Mouse (Mus musculus) lung, postnatal 4 days (tissue): ENCODE data around the gene Phykpl.
A peak's percentile ranks its signal among the peaks of the same experiment; 100 is the strongest.
"Not testable (repeated sequence)": the region's sequence is repeated elsewhere in the genome, so short reads cannot be mapped to it uniquely, and the experiment has no call there.

Source experiments
- DNase-seq, 2 experiments: peaks; one replicate each; pipeline ENCODE4 v3.0.0; 2021

Phykpl gene

DNA sequence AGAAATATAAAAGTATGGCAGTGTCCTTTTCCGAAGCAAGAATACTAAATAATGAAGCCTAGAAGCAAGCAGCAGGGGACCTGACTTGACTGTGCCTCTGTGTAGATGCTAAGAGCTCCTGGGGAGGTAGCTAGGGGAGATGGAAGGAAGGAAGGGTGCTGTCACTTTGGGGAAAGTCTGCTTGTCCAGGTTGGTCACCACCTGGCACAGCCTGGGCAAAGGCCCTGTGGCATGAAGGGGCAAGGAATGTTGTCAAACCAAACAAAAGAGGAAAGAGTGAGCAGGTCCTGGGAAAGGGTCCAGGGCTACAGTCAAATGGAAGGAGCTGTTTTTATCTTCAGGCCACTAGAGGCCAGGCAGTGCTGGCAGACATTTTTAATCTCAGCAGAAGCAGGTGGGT is 2.5 kb downstream of the Phykpl start:
- no peak for DNase-seq

DNA sequence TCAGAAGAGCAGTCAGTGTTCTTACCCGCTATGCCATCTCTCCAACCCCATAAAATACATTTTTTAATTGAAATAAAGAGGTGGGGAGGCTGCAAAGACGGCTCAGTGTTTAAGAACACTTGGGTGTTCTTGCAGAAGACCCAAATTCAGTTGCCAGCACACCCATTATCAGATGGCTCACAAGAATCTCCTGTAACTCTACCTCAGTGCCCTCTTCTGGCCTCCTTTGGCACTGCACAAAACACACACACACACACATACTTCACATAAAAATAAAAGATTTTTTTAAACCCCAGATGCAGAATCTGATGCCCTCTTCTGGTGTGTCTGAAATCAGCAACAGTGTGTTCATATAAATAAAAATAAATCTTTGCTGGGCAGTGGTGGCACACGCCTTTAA is 4.3 kb downstream of the Phykpl start:
- no peak for DNase-seq

DNA sequence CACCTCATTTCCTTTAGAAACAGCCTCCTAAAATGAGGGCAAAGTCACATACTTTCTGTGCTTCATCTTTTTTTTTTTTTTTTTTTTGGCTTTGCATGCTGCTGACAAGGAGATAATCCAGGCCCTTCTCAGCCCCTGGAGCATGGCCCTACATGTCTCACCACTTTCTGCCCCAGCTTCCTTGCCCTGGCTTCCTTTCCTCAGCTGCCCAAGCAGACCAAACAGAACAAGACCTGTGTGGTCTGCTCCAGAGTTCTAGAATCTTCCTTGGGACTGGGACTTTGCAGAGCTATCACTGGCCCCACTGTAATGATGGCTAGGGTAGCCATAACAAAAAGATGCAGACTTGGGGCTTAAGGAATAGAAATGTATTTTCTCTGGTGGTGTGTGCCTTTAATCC is 5.4 kb downstream of the Phykpl start:
- no peak for DNase-seq

DNA sequence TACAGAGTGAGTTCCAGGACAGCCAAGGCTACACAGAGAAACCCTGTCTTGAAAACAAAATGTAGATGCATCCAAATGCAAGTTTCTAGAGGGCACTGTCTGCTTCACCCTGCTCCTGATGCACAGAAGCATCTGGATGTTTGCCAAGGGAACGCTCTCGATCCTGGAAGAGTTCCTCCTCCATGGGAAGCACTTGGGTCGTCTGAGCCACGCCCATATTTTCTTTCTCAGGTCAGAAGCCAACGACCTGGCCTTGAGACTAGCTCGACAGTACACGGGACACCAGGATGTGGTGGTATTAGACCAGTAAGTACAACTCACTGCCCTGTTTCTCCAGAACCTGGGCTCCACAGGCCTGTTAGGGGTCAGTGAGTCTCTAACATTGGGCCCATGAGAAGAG is 6.6 kb downstream of the Phykpl start:
- DNase-seq = peak in 1 of 2 experiments; percentile 27

DNA sequence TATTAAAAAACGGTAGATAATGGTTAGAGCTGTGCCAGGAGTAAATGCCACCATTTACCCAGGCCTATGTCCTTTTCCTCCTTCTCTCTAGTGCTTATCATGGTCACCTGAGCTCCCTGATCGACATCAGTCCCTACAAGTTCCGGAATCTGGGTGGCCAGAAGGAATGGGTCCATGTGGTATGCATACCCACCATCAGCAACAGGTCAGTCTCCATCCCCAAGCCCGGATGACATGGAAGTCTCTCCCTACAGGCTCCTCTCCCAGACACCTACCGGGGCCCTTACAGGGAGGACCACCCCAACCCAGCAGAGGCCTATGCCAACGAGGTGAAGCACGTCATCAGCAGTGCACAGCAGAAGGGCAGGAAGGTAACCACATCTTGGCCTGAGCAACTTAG is 7.4 kb downstream of the Phykpl start:
- DNase-seq = no peak

DNA sequence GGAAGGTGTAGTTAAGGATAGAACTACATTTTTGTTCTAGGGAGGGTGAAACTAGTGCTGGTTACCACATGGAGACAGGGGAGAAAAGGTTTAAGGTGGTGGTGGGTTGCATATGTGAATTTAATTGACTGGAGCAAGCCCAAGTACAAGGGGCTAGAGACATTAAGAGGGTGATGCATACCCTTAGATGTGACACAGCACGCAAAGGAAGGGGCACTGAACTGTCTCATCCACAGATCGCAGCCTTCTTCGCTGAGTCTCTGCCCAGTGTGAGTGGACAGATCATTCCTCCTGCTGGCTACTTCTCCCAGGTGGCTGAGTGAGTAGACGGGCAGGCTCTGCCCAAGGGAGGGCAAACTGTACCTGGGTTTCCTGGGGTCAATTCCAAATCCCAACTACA is 8.8 kb downstream of the Phykpl start:
- no peak for DNase-seq

DNA sequence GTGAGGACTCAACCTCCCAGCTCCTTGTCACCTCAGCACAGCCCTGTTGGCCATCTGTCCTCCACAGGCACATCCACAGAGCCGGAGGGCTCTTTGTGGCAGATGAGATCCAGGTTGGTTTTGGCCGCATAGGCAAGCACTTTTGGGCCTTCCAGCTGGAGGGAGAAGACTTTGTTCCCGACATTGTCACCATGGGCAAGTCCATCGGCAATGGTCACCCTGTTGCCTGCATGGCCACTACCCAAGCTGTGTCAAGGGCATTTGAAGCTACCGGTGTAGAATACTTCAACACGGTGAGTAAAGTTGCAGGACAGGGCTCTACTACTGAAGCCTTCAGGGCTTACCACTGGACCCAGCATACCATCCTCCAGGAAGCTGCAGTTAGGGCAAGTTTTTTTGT is 9.3 kb downstream of the Phykpl start:
- DNase-seq = no peak

DNA sequence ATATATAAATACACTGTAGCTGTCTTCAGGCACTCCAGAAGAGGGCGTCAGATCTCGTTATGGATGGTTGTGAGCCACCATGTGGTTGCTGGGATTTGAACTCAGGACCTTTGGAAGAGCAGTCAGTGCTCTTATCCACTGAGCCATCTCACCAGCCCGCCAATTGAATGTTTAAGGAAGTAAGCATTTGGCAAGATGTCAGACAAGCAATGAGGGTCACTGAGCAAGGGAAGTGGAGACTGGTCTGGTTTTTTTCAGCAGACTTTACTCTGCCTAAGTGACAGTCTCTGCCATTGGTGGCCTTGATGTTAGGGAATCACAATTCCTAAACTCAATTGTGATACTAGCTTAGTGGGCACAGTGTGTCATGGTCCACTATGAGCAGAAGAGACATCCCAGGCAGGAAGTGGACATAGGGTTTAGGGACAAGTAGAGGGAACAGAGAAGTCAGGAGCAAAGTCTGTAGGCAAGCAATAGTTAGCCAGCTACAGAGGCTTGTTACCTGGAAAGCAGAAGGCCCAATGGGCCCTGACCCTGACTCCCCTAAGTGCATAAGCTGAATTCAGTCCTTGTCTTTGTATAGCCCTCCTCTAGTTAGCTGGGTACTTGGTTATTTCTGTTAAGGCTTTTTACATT is 10.3 kb downstream of the Phykpl start:
- DNase-seq = no peak

DNA sequence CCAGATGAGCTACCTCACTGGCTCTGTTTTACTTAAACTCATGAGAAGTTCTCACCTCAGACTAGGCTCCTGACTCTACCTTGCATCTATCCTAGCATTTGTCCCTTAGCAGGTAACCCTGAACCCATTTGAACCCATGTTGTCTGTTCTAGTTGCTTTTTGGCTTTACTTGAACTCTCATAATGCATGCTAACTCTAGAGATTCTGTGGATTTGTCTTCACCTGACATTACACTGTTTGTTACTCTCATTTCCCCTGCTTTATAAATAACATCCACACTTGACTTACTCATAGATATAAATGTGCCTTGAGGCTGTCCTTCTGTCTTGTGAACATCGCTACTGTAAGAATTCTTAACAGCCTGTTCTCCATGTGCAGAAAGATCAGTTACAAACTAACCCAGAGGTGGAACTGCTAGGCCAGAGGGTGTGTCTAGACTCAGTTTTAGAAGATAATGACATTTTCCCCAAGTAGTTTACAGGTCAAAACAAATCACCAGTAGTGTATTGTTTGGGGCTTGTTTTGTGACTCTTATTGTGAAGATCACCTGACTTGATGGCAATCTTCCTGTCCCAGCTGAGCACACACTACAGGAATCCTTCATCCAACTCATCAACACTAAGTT is 11.0 kb downstream of the Phykpl start:
- DNase-seq = no peak

DNA sequence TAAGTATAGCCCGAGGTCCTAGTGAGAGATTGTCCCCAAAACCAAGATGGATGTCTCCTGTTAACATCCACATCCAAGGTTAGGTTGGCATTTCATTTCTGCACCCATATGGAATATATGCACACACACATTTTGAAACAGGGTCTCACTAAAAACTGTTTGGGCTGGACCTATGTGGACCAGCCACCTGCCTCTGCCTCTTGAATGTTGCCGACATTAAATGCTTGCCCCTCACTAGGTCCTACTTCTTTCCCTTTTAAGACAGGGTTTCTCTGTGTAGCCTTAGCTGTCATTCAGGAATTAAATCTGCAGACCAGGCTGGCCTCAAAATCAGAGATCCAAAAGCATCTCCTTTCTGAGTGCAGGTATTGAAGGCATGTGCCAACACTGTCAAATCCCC is 13.0 kb downstream of the Phykpl start:
- no peak for DNase-seq

DNA sequence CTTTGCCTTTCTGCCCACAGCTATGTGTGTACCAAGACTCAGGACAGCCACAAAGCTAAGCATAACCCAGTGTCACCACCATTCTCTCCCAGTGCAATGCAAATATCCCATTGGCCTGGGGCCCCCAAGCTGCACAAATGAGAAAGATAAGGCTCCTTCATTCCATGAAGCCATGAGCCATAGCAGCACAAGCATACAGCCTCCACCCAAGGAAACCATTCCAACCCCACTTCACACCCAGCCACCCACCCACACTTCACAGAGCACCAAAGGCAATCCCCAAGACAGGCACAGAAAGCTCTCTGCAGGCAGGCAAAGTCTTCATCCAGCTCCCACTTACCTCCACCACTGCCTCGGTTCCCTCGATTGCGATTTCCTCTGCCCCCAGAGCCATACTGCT is 17.7 kb downstream of the Phykpl start:
- DNase-seq = no peak

DNA sequence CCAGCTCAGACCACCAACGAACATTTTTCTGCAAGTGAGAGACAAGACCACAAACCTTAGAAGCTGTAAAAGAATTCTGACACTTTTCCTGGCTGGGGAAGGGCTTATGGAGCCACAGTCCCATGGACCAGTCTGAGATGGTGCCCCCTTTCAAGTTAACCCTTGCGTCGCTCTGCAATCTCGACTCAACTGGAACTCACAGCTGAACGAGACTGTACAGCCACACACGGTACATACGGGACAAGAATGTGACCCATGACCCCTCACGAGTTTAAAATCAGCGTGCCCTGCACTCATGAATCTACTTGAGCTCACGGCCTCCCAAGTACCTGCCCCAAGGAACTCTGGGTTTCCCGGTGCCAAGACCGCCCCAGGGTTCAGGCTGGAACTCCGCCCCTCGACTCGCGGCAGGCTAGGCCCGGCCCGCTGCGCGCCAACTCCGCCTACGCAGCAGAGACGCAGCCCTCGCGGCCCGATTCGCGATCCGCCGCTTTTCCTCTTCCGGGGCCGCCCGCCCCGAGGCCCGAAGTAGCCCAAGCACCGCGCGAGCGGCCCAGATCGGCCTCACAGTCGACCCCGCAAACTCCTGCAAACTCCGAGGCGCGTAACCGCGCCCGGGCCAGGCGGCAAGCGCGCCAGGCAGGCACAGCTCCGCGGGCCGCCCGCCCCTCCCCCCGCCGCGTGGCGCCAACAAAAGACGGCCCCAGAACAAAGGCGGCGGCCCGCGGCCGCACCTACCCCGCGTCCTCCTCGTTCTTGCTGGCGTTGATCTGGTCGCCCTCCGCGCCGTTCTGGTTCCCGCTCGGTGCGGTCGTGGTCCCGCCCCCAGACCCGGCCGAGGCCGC is 21.3 kb downstream of the Phykpl start:
- DNase-seq = peak; percentile 92 to 95

DNA sequence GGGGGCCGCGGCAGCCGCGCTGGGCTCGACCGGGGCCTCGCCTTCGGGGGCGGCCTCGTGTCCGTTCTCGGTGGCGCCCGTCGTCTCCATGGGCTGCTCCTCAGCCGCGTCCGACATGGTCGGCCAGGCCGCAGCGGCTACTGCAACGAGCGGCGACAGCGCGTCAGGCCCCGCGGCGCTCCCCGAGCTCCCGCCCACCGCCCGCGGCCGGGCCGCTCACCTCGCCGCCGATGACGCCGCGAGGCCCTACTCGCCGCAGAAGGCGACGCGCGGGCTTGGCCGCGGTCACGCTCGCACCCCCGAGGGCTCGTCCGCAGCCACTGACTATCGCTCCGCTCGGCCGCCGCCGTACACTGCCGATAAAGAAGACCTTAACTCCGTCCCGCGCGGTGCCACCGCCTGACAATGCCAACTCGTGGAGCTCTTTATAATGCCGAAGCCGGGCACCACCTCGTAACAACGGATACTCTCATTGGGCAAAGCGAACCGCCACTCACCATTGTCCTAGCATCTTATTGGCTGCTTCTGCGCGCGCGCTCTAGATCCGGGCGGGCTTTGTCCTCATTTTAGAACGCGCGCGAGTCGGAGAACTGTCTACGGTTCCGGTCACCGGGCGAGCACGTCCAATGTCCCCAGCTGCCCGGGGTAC is 22.0 kb downstream of the Phykpl start, which contains the start of gene Hnrnpab:
TSS of gene Hnrnpab (minus strand) at position 401 of the 649 bp plus-strand sequence.
- DNase-seq = peak; percentile 97 to 98

DNA sequence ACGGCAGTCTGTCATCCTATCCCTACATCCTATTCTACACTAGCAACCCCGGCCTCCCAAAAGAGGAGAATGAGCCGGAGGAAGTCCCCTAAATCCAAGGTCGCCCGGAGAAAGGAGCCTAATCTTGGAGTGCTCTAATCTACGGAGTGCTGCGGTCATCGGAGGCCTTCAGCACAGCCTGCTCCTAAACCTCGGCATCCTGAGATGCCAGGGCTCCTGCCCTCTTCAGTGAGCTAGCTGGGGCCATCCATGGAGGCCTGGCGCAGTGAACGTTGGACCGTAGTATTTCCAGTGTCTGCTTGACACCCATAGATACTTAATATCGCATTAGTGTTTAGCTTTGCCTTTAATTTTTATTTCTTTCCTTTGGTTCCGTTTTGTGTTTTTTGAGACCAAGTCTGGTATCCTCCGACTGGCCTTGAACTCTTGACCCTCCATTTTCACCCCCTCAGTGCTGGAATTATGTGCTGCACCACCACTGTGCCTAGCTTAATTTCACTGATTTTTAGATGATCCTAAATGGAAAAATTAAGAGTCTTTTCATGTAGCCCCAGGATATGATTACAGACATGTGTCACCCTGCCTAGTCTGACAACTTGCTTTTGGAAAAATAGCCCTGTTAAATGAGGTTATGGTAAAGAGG is 22.7 kb downstream of the Phykpl start:
- DNase-seq = no peak

DNA sequence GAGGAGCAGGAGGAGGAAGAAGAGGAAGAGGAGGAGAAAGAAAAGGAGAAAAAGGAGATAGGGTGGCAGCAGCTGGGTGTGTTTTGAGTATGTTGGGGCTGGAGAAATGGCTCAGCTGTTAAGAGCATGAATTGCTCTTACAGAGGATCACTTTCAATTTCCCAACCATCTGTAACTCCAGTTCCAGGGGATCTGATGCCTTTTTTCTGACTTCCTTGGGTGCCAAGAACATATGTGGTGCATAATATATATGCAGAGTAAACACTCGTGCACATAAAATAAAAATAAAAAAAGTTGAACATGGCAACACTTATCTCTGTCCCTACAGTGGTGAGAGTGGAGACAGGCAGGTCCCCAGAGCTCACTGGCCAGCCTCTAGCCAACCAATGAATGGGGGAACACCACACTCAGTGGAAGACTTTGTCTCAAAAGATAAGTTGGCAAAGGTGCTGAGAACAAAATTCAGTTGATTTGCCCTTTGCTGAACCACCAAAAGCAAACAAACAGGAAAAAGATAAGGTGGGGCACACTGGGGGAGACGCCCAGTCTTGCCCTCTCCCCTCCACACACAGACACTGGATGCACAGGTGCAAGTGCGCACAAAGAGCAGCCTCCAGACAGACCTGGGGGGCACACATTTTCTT is 24.8 kb downstream of the Phykpl start:
- no peak for DNase-seq

DNA sequence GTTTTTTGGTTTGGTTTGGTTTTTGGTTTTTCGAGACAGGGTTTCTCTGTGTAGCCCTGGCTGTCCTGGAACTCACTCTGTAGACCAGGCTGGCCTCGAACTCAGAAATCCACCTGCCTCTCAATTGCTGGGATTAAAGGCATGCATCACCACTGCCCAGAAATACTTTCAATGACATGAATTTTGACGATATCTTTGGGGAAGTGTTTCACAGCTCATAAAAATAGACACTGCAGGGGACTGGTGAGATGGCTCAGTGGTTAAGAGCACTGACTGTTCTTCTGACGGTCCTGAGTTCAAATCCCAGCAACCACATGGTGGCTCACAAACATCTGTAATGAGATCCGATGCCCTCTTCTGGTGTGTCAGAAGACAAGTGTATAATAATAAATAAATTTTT is 25.4 kb downstream of the Phykpl start:
- not testable (repeated sequence) for DNase-seq

DNA sequence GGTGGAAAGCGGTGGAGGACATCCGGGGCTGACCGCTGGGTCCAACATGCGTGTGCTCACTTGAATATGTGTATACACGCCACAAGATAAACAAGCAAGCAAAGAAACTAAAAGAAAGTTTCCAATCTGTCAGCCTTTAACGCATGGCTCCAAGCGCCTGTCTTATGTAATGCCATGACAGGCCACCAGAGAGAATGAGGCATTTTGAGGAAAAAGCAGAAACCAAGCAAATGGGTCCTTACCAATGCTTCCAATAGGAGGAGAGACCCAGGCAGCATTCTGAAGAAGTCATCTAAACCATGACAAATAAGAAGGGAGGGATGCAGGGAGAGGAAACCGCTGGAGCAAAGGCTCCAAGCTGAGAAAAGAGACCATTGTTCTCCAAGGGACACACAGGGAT is 29.7 kb downstream of the Phykpl start:
- DNase-seq = no peak

DNA sequence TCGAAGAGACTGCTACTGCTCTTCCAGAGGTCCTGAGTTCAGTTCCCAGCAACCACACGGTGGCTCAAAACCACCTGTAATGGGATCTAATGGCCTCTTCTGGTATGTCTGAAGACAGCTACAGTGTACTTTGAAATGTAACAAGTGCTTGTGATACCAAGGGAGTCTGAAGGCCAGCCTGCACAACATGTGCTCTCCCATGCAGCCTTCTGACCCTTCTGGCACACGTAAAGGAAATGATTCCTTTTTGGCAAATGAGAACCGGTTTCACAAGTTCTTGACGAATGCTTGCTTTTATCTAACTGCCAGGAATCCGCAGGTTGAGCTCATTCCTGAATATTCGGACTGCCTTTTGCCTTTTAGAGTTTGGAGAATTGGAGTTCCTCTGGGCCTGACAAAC is 30.6 kb downstream of the Phykpl start:
- DNase-seq = peak in 1 of 2 experiments; percentile 25

DNA sequence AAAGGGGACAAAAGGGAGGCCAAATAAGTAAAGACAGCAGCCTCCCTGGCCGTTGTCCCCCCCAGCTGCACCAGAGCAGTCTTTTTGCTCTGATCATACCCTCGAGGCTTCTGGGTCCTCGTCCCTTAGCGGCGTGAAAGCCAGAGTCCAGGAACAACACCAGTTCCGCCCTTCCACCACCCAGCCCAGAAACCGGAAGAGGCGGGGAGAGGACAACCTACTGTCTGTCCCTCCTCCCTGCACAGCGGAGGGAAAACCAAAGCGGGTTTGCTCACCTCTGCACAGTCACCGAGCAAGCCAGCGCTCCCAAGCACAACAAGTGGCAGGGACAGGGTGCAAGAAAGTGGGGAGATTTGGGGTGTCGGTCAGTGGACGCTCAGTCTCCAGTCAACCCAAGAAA is 31.0 kb downstream of the Phykpl start:
- DNase-seq = peak; percentile 83

DNA sequence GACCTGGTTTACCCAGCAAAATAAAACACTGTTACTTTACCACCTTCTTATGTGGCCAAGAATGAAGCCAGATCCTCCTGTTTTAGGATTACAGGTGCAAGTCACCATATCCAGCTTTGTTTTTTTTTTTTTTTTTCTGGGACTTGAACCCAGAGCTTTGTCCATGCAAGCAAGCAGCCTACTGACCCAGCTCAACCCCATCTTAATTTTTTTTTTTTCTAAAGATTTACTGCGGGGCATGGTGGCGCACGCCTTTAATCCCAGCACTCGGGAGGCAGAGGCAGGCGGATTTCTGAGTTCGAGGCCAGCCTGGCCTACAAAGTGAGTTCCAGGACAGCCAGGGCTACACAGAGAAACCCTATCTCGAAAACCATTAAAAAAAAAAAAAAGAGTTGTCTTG is 31.6 kb downstream of the Phykpl start:
- not testable (repeated sequence) for DNase-seq

DNA sequence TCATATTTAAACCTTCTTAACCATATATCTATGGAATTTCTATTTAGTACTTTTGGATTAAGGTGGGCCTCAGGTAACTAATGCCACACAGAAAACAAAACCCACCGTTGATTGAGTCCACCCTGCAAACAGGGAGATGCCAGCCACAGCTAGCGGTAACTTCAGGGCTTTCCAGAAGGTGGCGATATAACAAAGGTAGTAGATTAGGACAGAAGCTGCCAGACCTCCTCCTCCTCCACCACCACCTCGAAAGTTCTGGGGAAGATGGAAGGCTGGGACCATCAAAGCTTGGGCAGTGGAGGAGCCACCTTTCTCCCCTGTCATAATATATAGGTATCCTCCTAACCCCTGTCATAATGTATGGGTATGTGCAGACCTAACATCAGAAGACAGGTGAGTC is 33.1 kb downstream of the Phykpl start:
- DNase-seq = peak in 1 of 2 experiments; percentile 83

DNA sequence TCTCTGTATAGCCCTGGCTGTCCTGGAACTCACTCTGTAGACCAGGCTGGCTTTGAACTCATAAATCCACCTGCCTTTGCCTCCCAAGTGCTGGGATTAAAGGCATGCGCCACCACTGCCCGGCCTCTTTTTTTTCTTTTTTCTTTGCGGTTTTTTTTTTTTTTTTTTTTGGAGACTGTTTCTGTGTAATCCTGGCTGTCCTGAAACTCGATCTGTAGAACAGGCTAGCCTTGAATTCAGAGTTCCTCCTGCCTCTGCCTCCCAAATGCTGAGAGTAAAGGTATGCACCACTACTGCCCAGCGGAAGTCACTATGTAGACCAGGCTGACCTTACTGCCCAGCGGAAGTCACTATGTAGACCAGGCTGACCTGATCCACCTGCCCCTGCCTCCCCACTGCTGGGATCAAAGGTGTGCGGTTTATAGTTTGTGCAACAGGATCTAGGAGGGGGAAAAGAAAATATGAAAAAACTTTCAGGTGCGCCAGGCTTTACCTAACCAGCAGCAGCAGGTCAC is 34.4 kb downstream of the Phykpl start:
- DNase-seq = no peak
